Mouse (Mus musculus) heart, postnatal 0 days (tissue): ENCODE measurements at regions not wholly inside any gene's neighbourhood (a gene's known extent, or its start where the extent isn't known, plus 50 kb on each side); places are given as distances from the start of the nearest gene placed in this dataset.

Source experiments
- ATAC-seq: fragments of 200-750 bp; cut with Nextera tagmentation; 2 replicates; pipeline ENCODE4 v1.8.0; 2017; ENCODE audit warnings: low read depth, moderate number of reproducible peaks, moderate library complexity; ENCODE audit not compliant: insufficient read depth
- DNase-seq: peaks from one replicate; pipeline ENCODE4 v3.0.0-alpha.2; 2016; ENCODE audit warnings: low spot score
- H3K27ac ChIP-seq: fragments of 300-500 bp; sonication (generic); 2 replicates; pipeline ENCODE4 v1.5.1; 2014; ENCODE audit warnings: low read depth, mild to moderate bottlenecking
- H3K27me3 ChIP-seq: fragments of 300-500 bp; sonication (generic); 2 replicates; pipeline ENCODE4 v1.6.1; 2014; ENCODE audit warnings: low read length, mixed read lengths; ENCODE audit not compliant: control insufficient read depth, insufficient read depth
- H3K36me3 ChIP-seq: fragments of 300-500 bp; sonication (generic); replicated peaks from 2 replicates; pipeline ENCODE4 v1.6.1; 2014; ENCODE audit warnings: low read length, mixed read lengths; ENCODE audit not compliant: control insufficient read depth, insufficient read depth
- H3K4me1 ChIP-seq: fragments of 300-500 bp; sonication (generic); 2 replicates; pipeline ENCODE4 v1.6.1; 2014; ENCODE audit warnings: antibody characterized with exemption; ENCODE audit not compliant: control insufficient read depth, insufficient read depth
- H3K4me2 ChIP-seq: fragments of 300-500 bp; sonication (generic); 2 replicates; pipeline ENCODE4 v1.6.1; 2014; ENCODE audit warnings: low read depth, mild to moderate bottlenecking, low read length, moderate library complexity
- H3K4me3 ChIP-seq: fragments of 300-500 bp; sonication (generic); 2 replicates; pipeline ENCODE4 v1.5.1; 2014; ENCODE audit warnings: low read depth, low read length
- H3K9ac ChIP-seq: fragments of 300-500 bp; sonication (generic); replicated peaks from 2 replicates; pipeline ENCODE4 v1.6.1; 2014; ENCODE audit warnings: low read depth, low read length, mixed read lengths
- H3K9me3 ChIP-seq: fragments of 300-500 bp; sonication (generic); replicated peaks from 2 replicates; pipeline ENCODE4 v1.6.1; 2016; ENCODE audit warnings: low read length; ENCODE audit not compliant: control insufficient read depth
- CTCF ChIP-seq: IDR thresholded peaks from 2 replicates; pipeline ENCODE4 v1.5.1; 2016; ENCODE audit warnings: antibody characterized with exemption, control low read depth, low read depth
- EP300 ChIP-seq: IDR thresholded peaks from 2 replicates; pipeline ENCODE4 v1.6.1; 2016; ENCODE audit warnings: antibody characterized with exemption, low read depth
- WGBS: fragments of 180-500 bp; shearing (Covaris S2); extraction: QIAGEN DNeasy Blood & Tissue Kit; methylation state at CpG from one replicate; pipeline ENCODE4 v1.1.7; 2014; 5-methylcytosine and 5-hydroxymethylcytosine counted together

- peaks cover 24% of the 10 kb centered on the region for H3K4me1 ChIP-seq
- ATAC-seq (no peak), DNase-seq (no peak)
- H3K9ac ChIP-seq = no peak overlapping the region
- peaks cover 18% of the 10 kb centered on the region; the same call in 1 of the 2 replicates for H3K36me3 ChIP-seq
- 82% methylated on average over 4 of the region's 4 CpGs for WGBS
- H3K4me2 ChIP-seq = no peak overlapping the region
- TF ChIP-seq CTCF (no peak), EP300 (no peak)
- no peak overlapping the region for H3K27ac ChIP-seq
- H3K27me3 ChIP-seq = no peaks in the 10 kb centered on the region
- H3K4me3 ChIP-seq = no peak overlapping the region
- H3K9me3 ChIP-seq = no peaks in the 10 kb centered on the region
These were observed 425.6 kb upstream of the Ubash3b start for GRCm38 (mm10) chr9:41586966-41587570.

DNA sequence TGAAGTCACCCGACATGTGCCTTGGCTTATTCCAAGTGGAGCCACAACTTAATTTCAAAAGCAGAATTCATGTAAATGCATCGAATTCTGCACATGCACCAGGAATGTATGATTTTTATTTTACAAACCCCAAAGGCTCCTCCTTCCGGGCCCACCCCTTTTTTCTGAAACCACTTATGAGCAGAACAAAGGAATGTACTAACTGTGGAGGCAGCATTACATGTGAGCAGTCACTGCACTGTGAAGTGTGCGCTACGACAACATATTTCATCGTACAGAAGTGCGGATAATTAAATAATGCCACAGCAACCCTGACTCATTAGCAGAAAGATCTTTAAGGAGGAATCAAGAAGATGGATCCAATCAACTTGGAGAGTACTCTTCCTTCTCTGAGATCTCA, 424.8 kb upstream of the Ubash3b start:
- H3K36me3 ChIP-seq = peaks cover 17% of the 10 kb centered on the region; the same call in 1 of the 2 replicates
- no peak overlapping the region for H3K4me3 ChIP-seq
- ATAC-seq = no peak
- H3K9ac ChIP-seq = no peak overlapping the region
- no peak overlapping the region for H3K4me2 ChIP-seq
- peaks cover 24% of the 10 kb centered on the region for H3K4me1 ChIP-seq
- DNase-seq = no peak
- no peaks in the 10 kb centered on the region for H3K27me3 ChIP-seq
- no peak overlapping the region for H3K27ac ChIP-seq
- H3K9me3 ChIP-seq = no peaks in the 10 kb centered on the region
- WGBS = 79% methylated on average over 7 of the region's 7 CpGs
- TF ChIP-seq CTCF = no peak
- no peak for TF ChIP-seq EP300

DNA sequence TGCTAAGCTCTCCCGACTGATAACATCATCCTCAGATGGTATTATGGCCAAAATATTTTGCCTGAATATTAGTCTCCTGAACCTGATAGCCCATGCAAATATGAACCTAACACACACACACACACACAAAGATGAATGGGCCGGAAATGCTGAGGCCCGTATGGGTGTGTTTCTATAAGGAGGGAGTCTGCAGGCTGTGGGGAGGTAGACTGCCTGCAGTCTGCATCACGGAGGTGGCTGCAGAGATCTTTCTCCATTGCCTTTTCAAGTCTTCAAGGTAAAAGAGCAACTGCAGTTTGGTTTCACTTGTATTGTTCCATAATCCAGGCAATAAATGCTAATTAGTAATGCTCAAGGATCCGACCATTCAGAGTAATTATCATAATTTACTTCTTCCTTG, 424.3 kb upstream of the Ubash3b start:
- 69% methylated on average over 5 of the region's 5 CpGs for WGBS
- Histone ChIP-seq H3K9ac (no peak overlapping the region), H3K4me2 (no peak overlapping the region), H3K27ac (no peak overlapping the region), H3K36me3 (peaks cover 12% of the 10 kb centered on the region; the same call in 1 of the 2 replicates), H3K4me3 (no peak overlapping the region), H3K9me3 (no peaks in the 10 kb centered on the region), H3K4me1 (peaks cover 24% of the 10 kb centered on the region), H3K27me3 (no peaks in the 10 kb centered on the region)
- DNase-seq (no peak), ATAC-seq (no peak)
- no peak for TF ChIP-seq CTCF
- no peak for TF ChIP-seq EP300

DNA sequence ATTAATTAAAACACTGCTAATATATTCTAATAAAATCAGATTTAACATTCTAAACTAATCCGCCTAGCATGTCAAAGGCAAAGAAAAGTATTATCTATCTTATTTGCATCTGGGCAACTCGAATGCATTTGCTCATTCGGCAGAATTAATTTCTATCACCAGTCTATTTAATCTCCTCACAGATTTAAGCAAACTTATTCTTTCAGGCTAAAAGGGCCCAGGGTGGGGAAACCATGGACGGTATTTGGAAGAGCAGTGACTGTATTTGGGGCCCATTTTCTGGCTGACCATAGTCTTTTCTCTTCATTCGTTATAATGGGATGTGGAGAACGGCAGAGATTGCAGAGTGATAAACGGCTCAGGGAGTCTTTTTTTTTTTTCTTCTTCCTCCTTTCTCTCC, 423.5 kb upstream of the Ubash3b start:
- DNase-seq = no peak
- H3K4me3 ChIP-seq = no peak overlapping the region
- TF ChIP-seq EP300 = no peak
- no peak for TF ChIP-seq CTCF
- no peak overlapping the region for H3K27ac ChIP-seq
- H3K36me3 ChIP-seq = peaks cover 6% of the 10 kb centered on the region; the same call in 1 of the 2 replicates
- no peak for ATAC-seq
- no peaks in the 10 kb centered on the region for H3K27me3 ChIP-seq
- no peak overlapping the region for H3K9ac ChIP-seq
- peaks cover 19% of the 10 kb centered on the region for H3K4me1 ChIP-seq
- 68% methylated on average over 7 of the region's 7 CpGs for WGBS
- H3K4me2 ChIP-seq = 0 out of 2 replicates have a peak overlapping the region, but pooled peaks have one; percentile 21
- H3K9me3 ChIP-seq = no peaks in the 10 kb centered on the region

DNA sequence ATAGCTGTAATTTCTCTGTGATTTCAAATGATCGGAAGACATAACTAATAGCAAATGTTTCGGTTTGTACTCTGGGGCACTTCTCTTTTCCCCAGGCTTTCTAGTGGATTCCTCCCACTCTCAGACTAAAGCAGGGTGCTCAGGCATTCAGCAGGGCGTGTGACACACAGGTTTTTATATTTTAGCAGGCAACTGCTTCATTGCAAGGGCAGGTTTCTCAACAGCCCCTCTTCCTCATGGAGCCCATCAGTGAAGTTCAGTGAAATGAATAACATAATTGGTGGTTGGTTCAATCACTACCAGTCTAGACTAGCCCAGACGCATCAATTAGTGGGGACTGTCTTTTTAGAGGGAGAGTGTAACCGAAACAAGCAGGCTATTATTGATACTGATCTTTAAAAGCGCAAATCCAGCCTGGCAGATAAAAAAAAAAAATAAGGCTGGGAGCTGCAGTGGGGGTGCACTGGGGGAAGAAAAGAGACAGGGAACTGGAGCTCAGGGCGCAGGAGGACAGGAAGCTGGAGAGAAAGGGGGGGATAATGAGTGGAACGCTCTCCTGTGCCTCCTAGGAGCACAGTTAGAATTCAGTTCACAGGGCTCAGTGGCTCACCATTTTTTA, 422.3 kb upstream of the Ubash3b start:
- Histone ChIP-seq H3K4me1 (peaks cover 8% of the 10 kb centered on the region), H3K4me2 (peak overlapping the region; percentile 61), H3K9ac (0 out of 2 replicates have a peak overlapping the region, but pooled peaks have one; percentile 37), H3K9me3 (no peaks in the 10 kb centered on the region), H3K27ac (peak overlapping the region; percentile 5), H3K27me3 (no peaks in the 10 kb centered on the region), H3K36me3 (peaks cover 6% of the 10 kb centered on the region; the same call in 1 of the 2 replicates), H3K4me3 (peak overlapping the region; percentile 58)
- TF ChIP-seq EP300 (no peak), CTCF (no peak)
- ATAC-seq = no peak
- DNase-seq = no peak
- 49% methylated on average over 8 of the region's 8 CpGs for WGBS

- Histone ChIP-seq H3K27ac (peak overlapping the region; percentile 5), H3K4me2 (peak overlapping the region; percentile 61), H3K36me3 (0 out of 2 replicates have a peak, but pooled peaks cover under 1% of the 10 kb centered on the region), H3K4me1 (peaks cover 3% of the 10 kb centered on the region; the same call in 1 of the 2 replicates), H3K9ac (peak overlapping the region; percentile 48; the same call in 1 of the 2 replicates), H3K27me3 (no peaks in the 10 kb centered on the region), H3K9me3 (no peaks in the 10 kb centered on the region), H3K4me3 (peak overlapping the region; percentile 58)
- ATAC-seq (no peak), DNase-seq (no peak)
- 57% methylated on average over 8 of the region's 8 CpGs for WGBS
- TF ChIP-seq EP300 (no peak), CTCF (no peak)
These were observed 421.8 kb upstream of the Ubash3b start for GRCm38 (mm10) chr9:41583276-41583675.
